Mouse (Mus musculus): Measurements from ENCODE around the gene Oas1g.
"Not testable (repeated sequence)": the region's sequence is repeated elsewhere in the genome, so short reads cannot be mapped to it uniquely, and the experiment has no call there.

The Oas1g gene

DNA sequence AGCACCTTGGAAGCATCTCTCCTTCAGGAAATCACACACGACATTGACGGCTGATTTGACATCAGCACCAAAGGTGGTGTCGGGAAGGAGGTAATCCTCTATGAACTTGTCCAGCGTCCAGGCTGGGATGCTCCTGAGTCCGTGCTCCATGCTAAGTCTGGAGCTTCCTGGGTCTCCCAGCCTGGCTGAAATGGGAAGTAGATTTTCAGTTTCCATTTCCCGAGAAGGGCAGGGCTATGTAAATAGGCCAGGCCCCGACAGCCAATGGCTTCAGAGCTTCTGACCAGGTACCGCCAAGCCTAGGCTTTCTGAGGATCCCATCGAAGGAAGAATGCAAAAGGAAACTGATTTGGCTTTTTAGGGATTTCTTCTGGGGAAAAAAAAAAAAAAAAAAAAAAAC is at the start of gene Oas1g:
Gene Oas1g, minus strand, starts transcription at position 201 of the 400 bp plus-strand sequence.
- not testable (repeated sequence) for DNase-seq

DNA sequence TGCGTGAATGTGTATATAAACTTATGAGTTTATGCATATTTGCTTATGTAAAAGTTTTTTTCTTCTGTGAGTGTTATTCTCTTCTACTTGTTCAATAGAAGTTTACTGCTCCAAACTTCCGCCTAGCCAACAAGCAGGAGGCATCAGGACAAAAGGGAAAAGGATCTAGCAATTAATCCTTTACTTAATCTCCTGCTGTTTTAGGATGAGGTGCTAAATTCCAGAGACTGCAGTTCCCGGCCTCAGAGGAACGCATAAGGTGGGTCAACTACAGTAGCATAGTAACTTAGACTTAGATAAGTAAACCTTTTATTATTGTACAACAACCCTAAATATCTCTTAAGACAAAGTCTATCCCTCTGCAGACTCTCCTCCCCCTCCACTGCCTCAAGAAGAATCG is 46.6 kb upstream of the Oas1g start:
- DNase-seq, result no peak

DNA sequence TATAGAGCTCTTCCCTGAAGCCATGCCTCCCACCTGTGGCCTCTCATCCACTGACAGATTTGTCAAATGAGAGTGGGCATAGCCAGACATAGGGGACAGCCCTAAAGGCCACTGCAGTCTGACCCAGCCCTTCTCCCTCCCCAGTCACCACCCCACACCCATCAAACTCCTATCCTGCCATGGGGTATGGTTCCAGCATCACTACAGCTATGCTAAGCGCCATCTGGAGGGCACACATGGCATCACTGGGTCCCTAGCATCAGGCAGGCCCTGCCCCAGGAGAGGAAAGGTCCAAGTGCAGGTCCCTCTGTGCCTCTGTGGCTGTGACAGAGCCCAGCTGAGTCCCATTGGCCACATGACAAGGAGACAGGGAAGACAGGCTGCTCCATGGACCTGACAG is 39.6 kb upstream of the Oas1g start:
- DNase-seq, result no peak

DNA sequence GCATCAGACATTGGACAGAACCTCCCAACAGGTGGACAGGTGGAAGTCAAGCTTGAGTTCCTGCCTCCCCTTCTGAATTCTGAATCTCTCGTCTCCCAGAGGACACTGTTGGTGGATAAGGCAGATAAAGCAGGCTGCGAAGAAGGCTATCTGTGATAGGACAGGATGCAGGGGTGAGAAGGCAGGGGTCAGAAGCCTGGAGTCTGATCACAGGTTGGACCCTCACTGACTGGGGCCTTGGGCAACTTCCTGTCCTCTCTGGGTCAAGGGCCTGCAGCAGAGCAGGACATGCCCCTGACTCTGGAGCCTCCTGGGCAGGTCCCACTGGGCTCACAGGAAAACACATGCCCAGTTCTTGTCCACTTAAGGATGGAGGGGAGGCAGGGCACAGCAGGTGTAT is 38.9 kb upstream of the Oas1g start:
- not testable (repeated sequence) for DNase-seq

GRCm38 (mm10) chr5:120924520-120924919 is 37.1 kb upstream of the Oas1g start:
- DNase-seq, result not testable (repeated sequence)

DNA sequence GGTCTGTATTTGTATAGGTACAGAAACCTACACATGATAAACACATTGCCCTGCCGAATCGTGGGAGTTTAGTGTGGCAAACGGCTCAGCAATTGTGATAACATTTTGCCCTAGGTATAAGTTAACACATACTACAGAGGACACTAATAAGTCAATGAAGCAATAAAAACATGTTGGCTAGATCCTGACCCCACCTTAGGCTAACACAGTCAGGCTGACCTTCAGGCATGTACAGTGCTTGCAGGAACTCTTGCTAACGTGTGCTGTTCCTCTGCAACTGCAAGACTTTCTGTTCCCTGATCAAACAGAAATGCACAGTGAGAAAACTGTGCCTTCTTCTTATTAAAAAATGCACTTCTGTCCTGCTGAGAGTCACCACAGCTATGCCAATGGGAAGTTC is 36.6 kb upstream of the Oas1g start:
- DNase-seq, result no peak

DNA sequence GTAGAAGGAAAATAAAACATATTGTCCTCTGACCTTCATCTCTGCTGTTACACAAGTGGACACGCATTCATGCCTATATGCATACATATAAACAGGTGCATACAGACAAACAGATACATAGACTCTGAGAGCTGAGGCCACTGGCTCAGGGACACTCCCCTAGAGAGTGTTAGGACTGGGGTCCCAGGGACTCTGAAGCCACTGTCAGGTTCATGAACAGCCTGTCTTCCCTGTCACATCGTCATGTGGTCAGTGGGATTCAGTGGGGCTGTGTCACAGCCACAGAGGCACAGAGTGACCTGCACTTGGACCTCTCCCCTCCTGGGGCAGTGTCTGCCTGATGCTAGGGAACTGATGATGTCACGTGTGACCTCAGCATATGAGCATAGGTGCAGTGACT is 32.9 kb upstream of the Oas1g start:
- DNase-seq, result no peak

DNA sequence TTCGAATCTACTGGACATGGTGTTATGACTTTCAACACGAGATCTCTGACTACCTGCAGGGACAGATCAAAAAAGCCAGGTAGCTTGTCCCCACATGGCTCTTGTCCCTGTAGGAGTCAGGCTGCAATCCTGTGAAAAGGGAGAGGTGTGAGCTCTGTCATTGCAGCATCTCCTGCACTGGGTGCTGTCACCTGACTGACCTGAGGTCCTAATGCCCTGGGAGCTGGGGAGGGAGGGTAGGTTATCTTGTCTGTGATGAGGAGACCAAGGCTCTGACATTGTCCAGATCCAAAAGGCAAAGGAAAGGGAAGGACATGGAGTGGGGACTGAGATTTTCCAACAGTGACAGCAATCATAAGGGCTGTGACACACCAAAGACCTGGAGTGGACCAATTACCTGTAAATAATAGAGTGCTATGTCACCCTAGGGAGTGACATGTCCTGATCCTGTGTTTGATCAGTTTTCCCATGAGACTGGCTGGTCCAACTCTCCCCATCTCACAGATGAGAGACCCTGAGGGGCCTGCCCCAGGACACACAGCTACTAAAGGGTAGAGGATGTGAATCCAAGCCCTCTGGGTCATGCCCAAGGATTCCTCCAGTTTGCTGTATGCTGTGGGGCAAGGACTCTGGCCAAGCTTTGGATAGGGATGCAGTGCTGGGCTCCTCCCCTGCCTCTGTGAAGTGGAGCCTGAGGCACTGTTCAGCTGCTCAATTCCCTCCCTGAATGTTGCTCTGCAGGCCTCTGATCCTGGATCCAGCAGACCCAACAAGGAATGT is 31.9 kb upstream of the Oas1g start:
- DNase-seq, result not testable (repeated sequence)

GRCm38 (mm10) chr5:120914204-120914603 is 26.8 kb upstream of the Oas1g start, which contains the start of gene Oas1d:
Oas1d (plus strand) TSS chr5:120914536.
- not testable (repeated sequence) for DNase-seq

DNA sequence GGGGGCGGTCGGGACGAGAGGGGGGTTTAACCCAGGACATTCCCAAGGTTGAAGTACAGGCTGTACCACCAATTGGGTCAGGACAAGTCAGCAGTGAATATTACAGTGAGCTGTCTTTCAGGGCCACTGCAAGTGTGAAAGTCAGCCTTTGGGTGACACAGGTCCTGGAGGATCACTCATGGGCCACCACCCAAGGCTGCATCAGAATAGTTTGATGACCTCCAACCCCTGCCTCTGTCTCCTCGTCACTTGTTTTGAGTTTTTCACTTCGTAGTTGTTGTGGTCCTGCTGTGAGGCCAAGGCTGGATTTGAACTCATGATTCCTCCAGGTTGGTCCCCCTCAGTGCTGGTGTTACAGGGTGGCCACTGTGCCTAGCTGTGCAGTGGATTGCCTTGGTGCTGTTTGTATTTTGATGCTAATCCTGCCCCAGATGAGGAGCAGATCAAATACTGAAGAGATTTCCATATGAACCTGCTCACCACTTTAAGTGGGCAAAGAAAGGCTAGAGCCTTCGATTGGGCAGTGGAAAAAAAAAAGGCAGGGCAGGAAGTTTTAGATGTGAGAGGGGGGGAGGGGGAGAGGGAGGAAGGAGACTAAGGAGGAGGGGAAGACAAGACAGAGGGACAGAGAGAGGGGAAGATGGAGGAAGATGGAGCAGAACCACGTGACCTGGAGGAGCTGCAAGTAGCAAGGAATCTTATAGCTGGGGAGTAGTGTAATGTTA is 20.9 kb upstream of the Oas1g start:
- no peak for DNase-seq

DNA sequence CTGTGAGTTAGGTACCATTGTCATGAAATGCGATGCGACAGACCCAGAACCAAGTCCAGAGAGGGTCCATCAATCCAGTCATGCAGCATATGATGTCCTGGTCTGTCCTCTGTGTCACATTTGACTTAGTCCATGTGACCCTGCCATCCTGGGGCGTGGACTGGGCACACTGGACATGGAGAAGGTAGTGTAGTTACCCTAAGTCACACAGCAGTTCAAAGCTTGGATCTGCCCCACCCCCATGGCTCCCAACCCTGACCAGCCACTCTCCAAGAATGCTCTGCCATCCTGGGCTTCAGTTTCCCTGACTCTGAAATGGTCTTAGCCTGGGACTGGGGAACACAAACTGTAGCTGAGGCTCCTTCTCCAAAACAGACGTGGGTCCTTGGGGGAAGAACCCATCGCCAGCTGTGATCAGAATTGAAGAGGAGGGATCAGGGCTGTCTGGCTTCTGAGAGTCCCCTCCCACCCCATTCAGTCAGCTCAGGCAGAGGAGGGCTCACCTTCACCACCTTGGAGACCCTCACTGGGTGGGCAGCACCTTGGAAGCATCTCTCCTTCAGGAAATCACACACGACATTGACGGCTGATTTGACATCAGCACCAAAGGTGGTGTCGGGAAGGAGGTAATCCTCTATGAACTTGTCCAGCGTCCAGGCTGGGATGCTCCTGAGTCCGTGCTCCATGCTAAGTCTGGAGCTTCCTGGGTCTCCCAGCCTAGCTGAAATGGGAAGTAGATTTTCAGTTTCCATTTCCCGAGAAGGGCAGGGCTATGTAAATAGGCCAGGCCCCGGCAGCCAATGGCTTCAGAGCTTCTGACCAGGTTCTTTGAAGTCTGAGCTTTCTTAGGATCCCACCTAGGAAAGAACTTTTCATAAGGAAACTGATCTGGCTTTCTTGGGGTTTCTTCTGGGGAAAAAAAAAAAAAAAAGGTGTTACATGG is 19.6 kb upstream of the Oas1g start, which contains the start of gene Oas1a:
Gene Oas1a, minus strand, starts transcription at position 731 of the 943 bp plus-strand sequence.
- not testable (repeated sequence) for DNase-seq

- DNase-seq, result no peak
These were observed 14.6 kb upstream of the Oas1g start for GRCm38 (mm10) chr5:120902056-120902455.

DNA sequence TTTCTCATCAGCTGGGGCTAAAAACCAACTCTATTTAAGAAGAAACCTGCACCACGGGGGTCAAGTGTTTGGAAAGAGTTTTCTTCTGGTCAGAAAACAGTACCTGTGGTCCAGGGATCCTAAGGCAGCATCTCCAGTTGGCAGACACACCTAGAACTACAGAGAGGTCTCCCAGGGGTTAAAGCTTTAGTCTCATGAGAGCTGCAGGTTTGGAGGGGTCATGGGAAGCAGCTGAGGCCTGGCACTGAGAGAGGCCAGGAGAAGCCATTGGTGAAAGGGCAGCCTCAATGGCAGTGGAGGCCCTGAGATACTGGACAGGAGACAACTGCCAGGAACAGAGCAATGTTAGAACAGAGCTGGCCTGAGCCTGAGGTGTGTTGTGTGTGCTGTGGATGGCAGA is 13.3 kb upstream of the Oas1g start:
- DNase-seq, result no peak

DNA sequence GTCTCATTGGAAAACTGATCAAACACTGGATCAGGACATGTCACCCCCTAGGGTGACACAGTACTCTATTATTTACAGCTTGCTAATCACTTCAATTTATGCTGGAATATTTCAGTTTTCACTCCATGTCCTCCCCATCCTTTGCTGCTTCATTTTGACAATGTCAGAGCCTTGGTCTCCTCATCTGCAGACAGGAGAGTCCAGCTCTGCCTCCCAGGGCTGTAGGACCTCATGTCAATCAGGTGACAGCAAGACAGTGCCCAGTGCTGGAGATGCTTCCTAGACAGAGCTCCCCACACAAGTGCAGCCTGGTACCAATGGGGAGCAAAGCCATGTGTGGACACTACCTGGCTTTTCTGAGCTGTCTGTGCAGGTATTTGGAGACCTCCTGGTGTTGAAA is 11.3 kb upstream of the Oas1g start:
- DNase-seq, result no peak

- DNase-seq, result no peak
These were observed 10.9 kb upstream of the Oas1g start for GRCm38 (mm10) chr5:120898307-120898706.

GRCm38 (mm10) chr5:120895231-120895900 is 8.0 kb upstream of the Oas1g start:
- no peak for DNase-seq

DNA sequence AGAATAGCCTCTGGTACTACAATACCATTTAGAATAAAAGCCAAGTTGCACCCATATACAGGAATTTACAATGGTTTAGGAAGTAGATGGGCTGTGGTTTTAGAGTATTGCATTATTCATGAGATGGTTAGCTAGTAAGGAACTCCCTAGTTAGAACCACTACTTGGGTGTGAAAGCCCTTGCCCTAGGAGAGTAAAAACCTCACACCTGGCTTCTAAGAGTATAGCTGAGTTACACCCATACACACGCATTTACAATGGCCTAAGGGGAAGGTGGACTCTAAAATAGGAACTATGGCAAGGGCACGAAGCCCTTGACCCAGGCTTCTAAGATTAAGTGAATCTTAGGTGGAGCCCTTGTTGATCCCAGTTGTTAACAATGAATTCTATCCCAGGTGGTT is 7.3 kb upstream of the Oas1g start:
- DNase-seq, result not testable (repeated sequence)

- DNase-seq, result not testable (repeated sequence)
These were observed 6.5 kb upstream of the Oas1g start for GRCm38 (mm10) chr5:120893866-120894265.

- DNase-seq, result no peak
These were observed 4.8 kb upstream of the Oas1g start for GRCm38 (mm10) chr5:120892243-120892660.

DNA sequence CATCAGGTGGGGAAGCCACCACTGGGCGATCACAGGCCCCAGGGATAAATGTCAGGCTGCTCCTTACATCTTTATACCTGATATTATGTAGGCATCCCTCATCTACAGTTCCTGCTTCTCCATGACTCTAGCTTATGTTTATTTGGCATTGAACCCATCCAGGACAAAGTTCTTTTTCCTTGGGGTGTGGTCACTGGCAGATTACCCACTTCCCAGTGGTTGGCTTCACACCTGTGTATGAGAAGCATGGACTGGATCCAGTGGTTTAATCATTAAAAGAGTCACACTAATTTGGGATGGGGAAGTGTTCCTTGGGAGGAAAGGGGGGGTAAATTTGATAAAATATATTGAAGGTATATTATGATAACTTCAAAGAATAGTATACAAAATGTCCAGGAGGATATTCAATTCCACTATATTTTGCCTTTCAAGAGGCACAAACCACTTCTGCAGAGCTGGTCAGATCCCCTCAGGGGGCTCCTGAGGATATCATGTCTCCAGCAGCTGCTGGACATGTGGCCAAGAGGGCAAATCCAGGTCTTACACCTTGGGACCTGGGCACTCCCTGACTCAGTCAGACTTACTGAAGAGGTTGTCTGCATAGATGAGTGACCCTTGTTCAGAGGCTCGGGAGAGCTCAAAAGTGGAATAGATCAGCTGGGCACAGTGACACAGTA is 4.3 kb upstream of the Oas1g start:
- not testable (repeated sequence) for DNase-seq

- no peak for DNase-seq
These were observed 3.6 kb upstream of the Oas1g start for GRCm38 (mm10) chr5:120890991-120891390.

DNA sequence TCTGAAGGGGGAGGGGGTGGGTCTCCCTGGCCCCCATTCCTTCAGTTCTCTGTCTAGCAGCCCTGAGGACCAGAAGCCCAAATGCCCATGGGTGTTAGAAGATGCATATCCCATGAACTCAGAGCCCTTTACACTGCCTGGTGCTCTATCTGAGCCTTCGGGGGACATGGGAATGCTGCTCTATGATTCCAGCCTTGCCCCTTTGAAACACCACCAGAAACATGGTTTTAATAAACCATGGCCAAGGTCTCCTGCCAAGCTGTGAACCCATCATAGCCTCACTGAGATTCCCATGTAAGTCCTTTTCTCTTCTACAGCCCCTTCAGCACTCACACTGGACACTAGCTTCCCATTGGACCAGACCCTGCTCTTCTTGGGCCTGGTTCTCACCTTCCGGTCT is 2.6 kb upstream of the Oas1g start:
- no peak for DNase-seq

Data from spleen, adult 18-20 months (tissue).